Mouse (Mus musculus) right cerebral cortex, postnatal 36 days (tissue): Measurements from ENCODE around the gene Tm4sf1.

Experiments used
- DNase-seq, 2 experiments: peaks; one replicate each; pipeline ENCODE4 v3.0.0; 2022; ENCODE audit warnings: low spot score in 2 of 2, mixed read lengths in 1 of 2

The Tm4sf1 gene

GRCm38 (mm10) chr3:57301921-57302539 lies at the start of gene Tm4sf1:
Gene Tm4sf1 (minus strand): TSS chr3:57301988.
- DNase-seq: no peak

GRCm38 (mm10) chr3:57344811-57345210 lies 43.0 kb upstream of the Tm4sf1 start:
- DNase-seq: no peak

- peak; percentile 33 to 65 for DNase-seq
Observed at GRCm38 (mm10) chr3:57343837-57344607, 42.2 kb upstream of the Tm4sf1 start.

- no peak for DNase-seq
Observed at GRCm38 (mm10) chr3:57342976-57343375, 41.2 kb upstream of the Tm4sf1 start.

- no peak for DNase-seq
Observed at GRCm38 (mm10) chr3:57341321-57341720, 39.5 kb upstream of the Tm4sf1 start.

GRCm38 (mm10) chr3:57335080-57335815 lies 33.5 kb upstream of the Tm4sf1 start:
- DNase-seq: no peak

- no peak for DNase-seq
Observed at GRCm38 (mm10) chr3:57327941-57328340, 26.2 kb upstream of the Tm4sf1 start.

- DNase-seq: no peak
Observed at GRCm38 (mm10) chr3:57307076-57307475, 5.3 kb upstream of the Tm4sf1 start.

- no peak for DNase-seq
Observed at GRCm38 (mm10) chr3:57305564-57305963, 3.8 kb upstream of the Tm4sf1 start.

- DNase-seq: no peak
Observed at GRCm38 (mm10) chr3:57304484-57304883, 2.7 kb upstream of the Tm4sf1 start.

GRCm38 (mm10) chr3:57304050-57304449 lies 2.3 kb upstream of the Tm4sf1 start:
- no peak for DNase-seq

- DNase-seq: no peak
Observed at GRCm38 (mm10) chr3:57303486-57303885, 1.7 kb upstream of the Tm4sf1 start.

GRCm38 (mm10) chr3:57302886-57303285 lies 1.1 kb upstream of the Tm4sf1 start:
- no peak for DNase-seq

GRCm38 (mm10) chr3:57301366-57301765 lies 422 bp downstream of the Tm4sf1 start:
- DNase-seq: no peak

- DNase-seq: no peak
Observed at GRCm38 (mm10) chr3:57297991-57298390, 3.8 kb downstream of the Tm4sf1 start.

- no peak for DNase-seq
Observed at GRCm38 (mm10) chr3:57296574-57296973, 5.2 kb downstream of the Tm4sf1 start.

GRCm38 (mm10) chr3:57295631-57296030 lies 6.2 kb downstream of the Tm4sf1 start:
- no peak for DNase-seq

- DNase-seq: peak in 1 of 2 experiments; percentile 7
Observed at GRCm38 (mm10) chr3:57294742-57295525, 6.9 kb downstream of the Tm4sf1 start.

GRCm38 (mm10) chr3:57293925-57294324 lies 7.9 kb downstream of the Tm4sf1 start:
- no peak for DNase-seq

- no peak for DNase-seq
Observed at GRCm38 (mm10) chr3:57292826-57293225, 9.0 kb downstream of the Tm4sf1 start.

GRCm38 (mm10) chr3:57288944-57289491 lies 12.8 kb downstream of the Tm4sf1 start:
- no peak for DNase-seq
